Mouse (Mus musculus): Measurements from ENCODE around the gene Zfp629.

Gene Zfp629

DNA sequence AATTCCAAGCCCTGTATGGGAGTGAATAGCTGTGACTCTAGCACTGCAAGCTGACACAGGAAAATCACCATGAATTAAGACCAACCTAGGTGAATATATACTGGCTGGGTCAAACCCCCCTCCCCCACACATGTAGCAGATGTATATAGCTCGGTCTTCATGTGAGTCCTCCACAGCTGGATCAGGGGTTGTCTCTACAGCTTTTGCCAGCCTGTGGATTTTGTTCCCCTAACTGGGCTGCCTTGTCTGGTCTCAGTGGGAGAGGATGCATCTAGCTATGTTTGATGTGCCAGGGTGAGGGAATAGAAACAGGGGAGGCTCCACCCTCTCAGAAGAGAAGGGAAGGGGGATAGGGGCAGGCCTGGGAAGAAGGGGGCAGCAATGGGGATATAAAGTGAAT, 739 bp upstream of the Zfp629 start:
- in situ Hi-C loops (cut with MboI, MseI), result no loop called here

DNA sequence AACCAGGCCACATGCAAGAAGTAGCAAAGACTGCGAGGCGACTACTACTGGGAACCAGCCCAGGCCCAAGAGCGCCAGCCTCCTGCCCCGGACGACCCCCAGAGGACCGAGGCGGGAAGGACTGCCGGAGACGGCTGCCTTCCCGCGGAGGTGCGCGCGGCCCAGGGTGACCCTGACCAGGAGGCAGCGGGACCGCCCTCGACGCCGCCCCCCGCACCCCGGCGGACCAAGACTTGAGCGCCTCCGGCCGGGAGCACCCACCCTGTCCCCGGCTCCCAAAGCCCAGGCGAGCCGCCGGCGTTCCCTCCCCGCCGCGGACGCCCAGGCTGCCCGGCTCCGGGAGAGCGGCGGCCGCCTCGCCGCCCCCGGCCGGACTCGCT, 1.1 kb downstream of the Zfp629 start:
- in situ Hi-C loops (cut with MboI, MseI), result no loop called here

- in situ Hi-C loops (cut with MboI, MseI), result no loop called here
Observed at GRCm38 (mm10) chr7:127614091-127614490, 1.5 kb downstream of the Zfp629 start.

GRCm38 (mm10) chr7:127613501-127613900, 2.1 kb downstream of the Zfp629 start:
- in situ Hi-C loops (cut with MboI, MseI), result no loop called here

- in situ Hi-C loops (cut with MboI, MseI), result no loop called here
Observed at GRCm38 (mm10) chr7:127611561-127611960, 4.0 kb downstream of the Zfp629 start.

GRCm38 (mm10) chr7:127611011-127611410, 4.6 kb downstream of the Zfp629 start:
- in situ Hi-C loops (cut with MboI, MseI), result no loop called here

GRCm38 (mm10) chr7:127607150-127607549, 8.4 kb downstream of the Zfp629 start:
- in situ Hi-C loops (cut with MboI, MseI), result no loop called here

GRCm38 (mm10) chr7:127604256-127604655, 11.3 kb downstream of the Zfp629 start:
- in situ Hi-C loops (cut with MboI, MseI), result no loop called here

GRCm38 (mm10) chr7:127602903-127603302, 12.7 kb downstream of the Zfp629 start:
- in situ Hi-C loops (cut with MboI, MseI), result no loop called here

GRCm38 (mm10) chr7:127601735-127602134, 13.9 kb downstream of the Zfp629 start:
- in situ Hi-C loops (cut with MboI, MseI), result no loop called here

GRCm38 (mm10) chr7:127600612-127601011, 15.0 kb downstream of the Zfp629 start:
- in situ Hi-C loops (cut with MboI, MseI), result no loop called here

DNA sequence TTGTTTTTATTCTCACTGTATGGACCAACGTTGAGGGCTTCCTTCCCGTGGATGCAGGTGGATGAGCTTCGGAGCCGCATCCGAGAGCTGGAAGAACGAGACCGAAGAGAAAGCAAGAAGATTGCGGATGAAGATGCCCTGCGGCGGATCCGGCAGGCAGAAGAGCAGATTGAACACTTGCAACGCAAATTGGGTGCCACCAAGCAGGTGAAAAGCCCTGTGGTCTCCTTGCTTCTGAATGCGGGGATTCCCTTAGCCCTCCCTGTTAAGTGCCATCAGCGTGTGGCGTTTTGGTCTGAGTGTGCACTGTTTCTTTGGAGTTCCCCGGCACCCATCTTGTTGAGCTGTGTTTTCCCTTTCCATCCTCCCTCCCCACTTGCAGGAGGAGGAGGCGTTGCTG, 18.9 kb downstream of the Zfp629 start:
- in situ Hi-C loops (cut with MboI, MseI), result loop anchor here (5.0 kb wide), 1 partner anchor 51 kb away; no protein-coding TSS in a partner anchor

DNA sequence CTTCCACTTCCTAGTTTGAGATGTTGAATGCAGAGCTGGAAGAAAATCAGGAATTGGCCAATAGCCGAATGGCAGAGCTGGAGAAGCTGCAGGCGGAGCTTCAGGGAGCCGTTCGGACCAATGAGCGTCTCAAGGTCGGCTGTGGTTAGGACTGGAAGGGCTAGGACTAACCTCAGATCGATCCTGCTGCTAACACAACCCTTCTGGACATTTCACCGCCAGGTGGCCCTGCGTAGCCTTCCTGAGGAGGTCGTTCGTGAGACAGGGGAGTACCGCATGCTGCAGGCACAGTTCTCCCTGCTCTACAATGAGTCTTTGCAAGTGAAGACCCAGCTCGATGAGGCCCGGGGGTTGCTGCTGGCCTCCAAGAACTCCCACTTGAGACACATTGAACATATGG, 23.0 kb downstream of the Zfp629 start:
- in situ Hi-C loops (cut with MboI, MseI), result no loop called here

DNA sequence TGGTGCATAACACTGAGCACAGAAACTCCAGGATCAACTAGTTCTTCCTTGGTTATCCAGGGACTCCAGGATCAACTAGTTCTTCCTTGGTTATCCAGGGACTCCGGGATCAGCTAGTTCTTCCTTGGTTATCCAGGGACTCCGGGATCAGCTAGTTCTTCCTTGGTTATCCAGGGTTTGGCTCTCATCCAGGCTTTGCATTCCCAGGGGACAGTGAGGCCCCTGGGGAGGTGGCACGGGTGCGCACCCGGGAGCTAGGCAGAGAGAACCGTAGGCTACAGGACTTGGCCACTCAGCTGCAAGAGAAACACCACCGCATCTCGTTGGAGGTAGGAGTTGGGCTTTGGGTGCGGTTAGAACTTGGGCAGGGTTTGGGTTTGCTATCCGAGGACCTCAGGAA, 24.5 kb downstream of the Zfp629 start:
- in situ Hi-C loops (cut with MboI, MseI), result no loop called here

DNA sequence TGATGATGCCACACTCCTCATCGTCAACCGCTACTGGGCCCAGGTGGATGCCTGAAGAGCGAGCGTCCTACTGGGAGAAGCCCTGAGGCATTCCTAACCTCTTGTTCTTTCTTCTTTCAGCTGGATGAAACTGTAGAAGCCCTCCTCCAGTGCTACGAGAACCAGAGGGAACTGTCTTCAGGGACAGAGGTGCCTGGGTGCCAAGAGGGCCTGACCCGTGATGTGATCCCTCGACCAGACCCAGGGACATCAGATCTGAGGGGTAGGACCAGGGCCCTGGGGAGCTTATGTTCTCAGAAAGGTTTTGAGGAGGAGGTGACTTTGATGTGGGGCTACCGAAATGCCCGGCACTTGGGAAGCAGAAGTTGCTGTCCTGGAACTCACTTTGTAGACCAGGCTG, 26.0 kb downstream of the Zfp629 start:
- in situ Hi-C loops (cut with MboI, MseI), result no loop called here

- in situ Hi-C loops (cut with MboI, MseI), result no loop called here
Observed at GRCm38 (mm10) chr7:127588901-127589300, 26.7 kb downstream of the Zfp629 start.

DNA sequence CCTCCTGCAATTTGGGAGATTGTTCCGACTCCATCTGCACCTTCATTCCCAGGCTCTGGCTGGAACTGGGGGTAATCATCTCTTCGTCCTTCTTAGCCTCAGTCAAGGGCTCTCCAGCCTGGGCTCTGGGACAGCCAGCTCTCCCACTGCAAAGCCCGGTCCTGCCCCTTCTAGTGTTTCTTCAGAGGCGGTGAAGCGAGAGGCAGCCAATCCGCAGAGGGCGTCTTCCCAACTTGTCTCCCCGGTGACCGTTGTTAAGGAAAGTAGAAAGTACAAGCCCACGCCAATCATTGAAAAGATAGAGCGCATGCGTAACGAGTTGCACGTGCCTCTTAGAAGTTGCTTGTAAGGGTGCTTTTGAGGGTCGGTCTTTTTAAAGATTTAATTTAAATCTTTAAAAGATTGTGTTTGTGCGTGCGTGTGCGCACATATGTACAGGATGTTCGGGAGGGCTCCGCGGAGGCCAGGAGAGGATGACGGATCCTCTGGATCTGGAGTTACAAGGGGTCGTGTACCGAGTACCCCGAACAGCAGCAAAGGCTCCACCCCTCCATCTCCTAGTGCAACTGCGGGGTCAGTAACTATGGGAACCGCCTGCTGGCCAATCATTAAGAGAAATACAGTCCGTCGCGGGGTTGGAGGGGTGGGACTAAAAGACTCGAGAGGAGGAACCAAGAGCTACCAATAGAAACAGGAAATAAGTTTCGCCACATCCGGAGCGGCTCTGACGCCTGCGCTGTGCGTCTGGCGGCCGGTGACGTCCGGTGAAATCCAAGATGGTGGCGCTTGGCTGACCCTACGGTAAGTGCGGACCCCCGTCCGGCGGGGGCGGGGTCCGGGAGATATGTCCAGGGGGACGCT, 27.4 kb downstream of the Zfp629 start, which contains the start of the genes Ccdc189 and Rnf40:
Ccdc189 (minus strand) TSS at position 585 of the 861 bp plus-strand sequence.
Rnf40 (plus strand) TSS at position 757 of the 861 bp plus-strand sequence.
- in situ Hi-C loops (cut with MboI, MseI), result no loop called here

DNA sequence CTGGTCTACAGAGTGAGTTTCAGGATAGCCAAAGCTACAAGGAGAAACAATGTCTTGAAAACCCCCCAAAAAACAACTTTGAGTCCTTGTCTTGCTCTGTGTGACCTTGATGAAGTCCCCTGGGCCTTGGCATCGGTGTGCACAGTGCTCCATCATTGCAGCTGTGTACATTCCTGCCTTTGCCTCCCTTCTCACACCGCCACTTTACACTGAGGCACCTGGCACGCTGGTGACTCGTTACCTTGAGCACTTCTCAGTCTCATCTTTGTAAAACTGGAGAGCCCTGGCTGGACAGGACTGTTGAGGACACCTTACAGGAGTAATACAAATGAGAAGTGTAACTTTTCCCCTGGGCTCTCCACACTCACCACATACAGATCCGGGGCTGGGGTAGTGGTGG, 28.4 kb downstream of the Zfp629 start:
- in situ Hi-C loops (cut with MboI, MseI), result no loop called here

GRCm38 (mm10) chr7:127586149-127586548, 29.4 kb downstream of the Zfp629 start:
- in situ Hi-C loops (cut with MboI, MseI), result no loop called here

DNA sequence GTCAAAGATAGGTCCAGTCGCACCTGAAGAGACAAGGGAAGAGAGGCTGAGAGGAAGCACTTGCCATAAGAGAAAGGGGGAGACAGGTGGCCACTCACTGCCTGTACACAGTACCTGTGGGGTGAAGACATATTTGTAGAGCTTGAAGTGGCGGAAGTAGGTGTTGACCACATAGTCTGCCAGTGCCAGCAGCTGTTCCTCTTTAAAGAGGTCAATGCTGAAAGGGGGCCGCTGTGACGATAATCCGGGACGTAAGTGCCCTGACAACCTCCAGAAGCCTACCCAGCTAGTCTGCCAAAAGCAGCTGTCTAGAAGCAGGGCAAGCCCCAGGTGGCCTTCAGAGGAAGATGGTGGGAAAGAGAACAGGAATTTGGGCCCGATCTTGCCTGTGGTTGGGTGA, 30.6 kb downstream of the Zfp629 start:
- in situ Hi-C loops (cut with MboI, MseI), result no loop called here

DNA sequence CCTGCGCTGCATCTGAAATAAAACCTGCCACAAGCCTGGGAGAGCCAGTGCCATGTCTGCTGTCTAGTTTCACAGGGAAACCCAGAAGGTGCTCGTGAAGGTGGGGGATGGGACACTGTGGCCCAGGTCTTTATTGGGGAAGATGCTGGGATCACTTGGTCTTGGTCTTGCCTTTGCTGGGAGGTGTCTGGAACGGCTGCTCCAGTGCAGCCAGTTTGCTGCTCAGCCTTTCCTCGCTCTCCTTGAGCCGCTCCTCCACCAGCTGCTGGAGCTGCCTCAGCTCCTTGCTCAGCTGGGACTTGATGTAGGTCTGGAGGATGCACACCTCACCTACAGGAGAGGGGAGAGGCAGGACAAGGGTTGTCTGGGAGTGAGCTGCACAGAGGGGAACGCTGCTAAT, 32.3 kb downstream of the Zfp629 start:
- in situ Hi-C loops (cut with MboI, MseI), result no loop called here

- in situ Hi-C loops (cut with MboI, MseI), result no loop called here
Observed at GRCm38 (mm10) chr7:127574115-127574514, 41.5 kb downstream of the Zfp629 start.

DNA sequence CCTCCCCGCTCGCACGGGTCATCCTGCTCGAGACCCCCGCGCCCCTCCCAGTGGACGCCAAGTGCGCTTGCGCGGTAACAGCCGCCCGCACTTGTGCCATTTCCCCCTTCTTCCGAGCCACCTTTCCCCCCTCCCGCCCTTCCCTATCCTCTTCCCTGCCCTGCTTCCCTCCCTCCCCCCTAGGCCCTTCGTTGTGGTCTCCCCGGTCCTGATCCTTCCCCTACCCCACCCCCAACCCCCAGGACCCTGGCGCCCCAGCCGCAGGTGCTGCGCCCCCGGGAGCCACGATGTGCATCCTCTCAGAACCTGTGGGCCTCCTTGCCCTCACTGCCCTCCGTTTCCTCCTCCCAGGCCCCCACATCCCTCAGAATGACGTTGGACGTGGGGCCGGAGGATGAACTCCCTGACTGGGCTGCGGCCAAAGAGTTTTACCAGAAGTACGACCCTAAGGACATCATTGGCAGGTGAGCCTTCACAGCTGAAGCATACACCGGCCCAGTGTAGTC, 42.0 kb downstream of the Zfp629 start:
- in situ Hi-C loops (cut with MboI, MseI), result no loop called here
